8 mouse cellular contexts compared by ENCODE assay signal in the genomic region with DNA sequence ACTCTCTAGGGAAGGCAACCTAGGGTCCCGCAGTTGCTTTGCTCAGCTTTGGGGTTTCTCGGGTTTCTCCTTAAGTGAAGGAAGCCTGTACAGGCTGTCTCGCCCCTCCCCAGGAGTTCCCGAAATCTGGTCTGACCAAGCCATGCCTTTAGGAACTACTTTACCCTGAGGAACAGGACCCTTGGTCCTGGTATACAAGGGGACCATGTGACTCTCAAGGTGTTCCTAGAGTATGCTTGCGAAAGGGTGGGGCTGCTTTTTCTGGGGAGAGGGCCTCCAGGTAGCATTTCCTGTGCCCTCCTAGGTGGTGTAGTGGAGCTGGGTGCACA. TPM values are rescaled to one million over a fixed set of nuclear protein-coding genes. Genes with fewer than 3 reads are reported as not detected.
DNase-seq lines count a peak whose midpoint lies in the region; ATAC-seq lines count a peak whose summit lies in the region.

No protein-coding gene starts in this region.

- ATAC-seq in kidney, embryonic 14.5 days (ENCODE audit: low FRiP score, low TSS enrichment): 0 out of 2 replicates have a peak, but pooled peaks have one; percentile 3
- ATAC-seq in intestine, embryonic 16.5 days: peak; percentile 34
- peak; percentile 43 for ATAC-seq in midbrain, embryonic 16.5 days

- peak overlapping the region; percentile 65 for H3K4me3 ChIP-seq in kidney, embryonic 14.5 days (ENCODE audit: low read length)
- H3K4me3 ChIP-seq in embryonic facial prominence, embryonic 10.5 days: peak overlapping the region; percentile 67
- peak overlapping the region; percentile 66 for H3K4me3 ChIP-seq in intestine, embryonic 16.5 days (ENCODE audit: low read length)
- H3K4me3 ChIP-seq in midbrain, embryonic 16.5 days (ENCODE audit: low read depth, low read length): peak overlapping the region; percentile 65

- peak overlapping the region; percentile 81 for H3K4me2 ChIP-seq in kidney, embryonic 14.5 days (replicated peaks; ENCODE audit: low read depth, low read length)
- H3K4me2 ChIP-seq in intestine, embryonic 16.5 days (ENCODE audit: low read depth, low read length): peak overlapping the region; percentile 88
- H3K4me2 ChIP-seq in midbrain, embryonic 16.5 days (ENCODE audit: low read length): peak overlapping the region; percentile 82

- no peak overlapping the region for H3K27ac ChIP-seq in kidney, embryonic 14.5 days (ENCODE audit: low read depth, low read length)
- H3K27ac ChIP-seq in embryonic facial prominence, embryonic 10.5 days (replicated peaks): peak overlapping the region; percentile 85
- peak overlapping the region; percentile 63 for H3K27ac ChIP-seq in intestine, embryonic 16.5 days (ENCODE audit: low read length)
- H3K27ac ChIP-seq in midbrain, embryonic 16.5 days (ENCODE audit: low read length): no peak overlapping the region

- H3K4me1 ChIP-seq in kidney, embryonic 14.5 days (ENCODE audit: control insufficient read depth, insufficient read depth, low read length): peaks cover 4% of the 10 kb centered on the region
- H3K4me1 ChIP-seq in embryonic facial prominence, embryonic 10.5 days: peaks cover 18% of the 10 kb centered on the region
- peaks cover 5% of the 10 kb centered on the region for H3K4me1 ChIP-seq in intestine, embryonic 16.5 days (ENCODE audit: control insufficient read depth, insufficient read depth, low read length)
- H3K4me1 ChIP-seq in midbrain, embryonic 16.5 days (ENCODE audit: control insufficient read depth, insufficient read depth, low read length): no peaks in the 10 kb centered on the region; the same call in 1 of the 2 replicates

- peaks cover 18% of the 10 kb centered on the region; the same call in 1 of the 2 replicates for H3K36me3 ChIP-seq in kidney, embryonic 14.5 days (ENCODE audit: control insufficient read depth, insufficient read depth, low read length)
- H3K36me3 ChIP-seq in embryonic facial prominence, embryonic 10.5 days (replicated peaks): peaks cover 20% of the 10 kb centered on the region
- 0 out of 2 replicates have a peak, but pooled peaks cover 3% of the 10 kb centered on the region for H3K36me3 ChIP-seq in intestine, embryonic 16.5 days (ENCODE audit: control insufficient read depth, insufficient read depth, low read length)
- H3K36me3 ChIP-seq in midbrain, embryonic 16.5 days (ENCODE audit: control insufficient read depth, insufficient read depth, low read length): no peaks in the 10 kb centered on the region

- DNase-seq in kidney, postnatal 25 days: no peak
- DNase-seq in embryonic facial prominence, embryonic 10.5 days (ENCODE audit: low spot score): no peak
- DNase-seq in adrenal gland, adult 2 months: no peak
- no peak for DNase-seq in thymus, postnatal 0 days (ENCODE audit: low spot score)
- DNase-seq in ovary, postnatal 14 days (ENCODE audit: low spot score): no peak

- no peaks in the 10 kb centered on the region for H3K9me3 ChIP-seq in kidney, embryonic 14.5 days (ENCODE audit: control insufficient read depth, low read length)
- no peaks in the 10 kb centered on the region for H3K9me3 ChIP-seq in embryonic facial prominence, embryonic 10.5 days
- no peaks in the 10 kb centered on the region for H3K9me3 ChIP-seq in intestine, embryonic 16.5 days (ENCODE audit: control insufficient read depth, low read length)
- H3K9me3 ChIP-seq in midbrain, embryonic 16.5 days (replicated peaks; ENCODE audit: control insufficient read depth, low read length, poor library complexity, severe bottlenecking): no peaks in the 10 kb centered on the region

- 4% methylated on average over 5 of the region's 5 CpGs for WGBS in kidney, embryonic 14.5 days
- WGBS in embryonic facial prominence, embryonic 10.5 days: 6% methylated on average over 5 of the region's 5 CpGs
- 3% methylated on average over 5 of the region's 5 CpGs for WGBS in intestine, embryonic 16.5 days
- WGBS in midbrain, embryonic 16.5 days: 9% methylated on average over 5 of the region's 5 CpGs

- H3K9ac ChIP-seq in kidney, embryonic 14.5 days (ENCODE audit: low read depth, low read length): peak overlapping the region; percentile 77
- H3K9ac ChIP-seq in intestine, embryonic 16.5 days (ENCODE audit: low read depth, low read length): peak overlapping the region; percentile 80
- peak overlapping the region; percentile 84 for H3K9ac ChIP-seq in midbrain, embryonic 16.5 days (ENCODE audit: low read depth, low read length)

- no peaks in the 10 kb centered on the region for H3K27me3 ChIP-seq in kidney, embryonic 14.5 days (ENCODE audit: control insufficient read depth, insufficient read depth, low read length)
- H3K27me3 ChIP-seq in embryonic facial prominence, embryonic 10.5 days (replicated peaks; ENCODE audit: low read depth, poor library complexity, severe bottlenecking): no peaks in the 10 kb centered on the region
- H3K27me3 ChIP-seq in intestine, embryonic 16.5 days (replicated peaks; ENCODE audit: control insufficient read depth, insufficient read depth, low read length): no peaks in the 10 kb centered on the region
- no peaks in the 10 kb centered on the region for H3K27me3 ChIP-seq in midbrain, embryonic 16.5 days (ENCODE audit: control insufficient read depth, insufficient read depth, low read depth, low read length)

RNA-seq across cellular contexts. Expression of gene Echs1, which starts 9.7 kb away (rescaled TPM):
- polyA plus RNA-seq in kidney, embryonic 14.5 days (2014; fragmentation: Nextera tagmentation; extraction: Ambion mirVana): 186 and 199 TPM in 2 replicates
- 174 and 178 TPM in 2 replicates for polyA plus RNA-seq in embryonic facial prominence, embryonic 10.5 days (2016; fragmentation: Nextera tagmentation; extraction: Ambion mirVana)
- 216 and 217 TPM in 2 replicates for polyA plus RNA-seq in intestine, embryonic 16.5 days (2015; fragmentation: Nextera tagmentation; extraction: Ambion mirVana)
- polyA plus RNA-seq in midbrain, embryonic 16.5 days (2015; fragmentation: Nextera tagmentation; extraction: Ambion mirVana): 111 TPM in 2 replicates
- total RNA-seq in adrenal gland, adult 2 months (2021): 100 to 1,000 TPM; 395 to 540 TPM
- polyA plus RNA-seq in adrenal gland, adult 2 months (2012; rRNA removed): 136 and 147 TPM in 2 replicates
- 95.0 and 102 TPM in 2 replicates for polyA plus RNA-seq in thymus, postnatal 0 days (2015; fragmentation: Nextera tagmentation; extraction: Ambion mirVana)

RNA-seq across cellular contexts. Expression of gene Paox, which starts 10.4 kb away (rescaled TPM):
- polyA plus RNA-seq in kidney, embryonic 14.5 days (2014; fragmentation: Nextera tagmentation; extraction: Ambion mirVana): 20.7 and 24.8 TPM in 2 replicates
- 18.6 and 21.3 TPM in 2 replicates for polyA plus RNA-seq in embryonic facial prominence, embryonic 10.5 days (2016; fragmentation: Nextera tagmentation; extraction: Ambion mirVana)
- 38.6 and 41.0 TPM in 2 replicates for polyA plus RNA-seq in intestine, embryonic 16.5 days (2015; fragmentation: Nextera tagmentation; extraction: Ambion mirVana)
- polyA plus RNA-seq in midbrain, embryonic 16.5 days (2015; fragmentation: Nextera tagmentation; extraction: Ambion mirVana): 6.7 and 8.3 TPM in 2 replicates
- total RNA-seq in adrenal gland, adult 2 months (2021): 10 to 100 TPM; 19.4 to 22.6 TPM
- polyA plus RNA-seq in adrenal gland, adult 2 months (2012; rRNA removed): 14.9 and 18.9 TPM in 2 replicates
- 26.8 and 28.8 TPM in 2 replicates for polyA plus RNA-seq in thymus, postnatal 0 days (2015; fragmentation: Nextera tagmentation; extraction: Ambion mirVana)

RNA-seq across cellular contexts. Expression of gene Mtg1, which starts 11.4 kb away (rescaled TPM):
- polyA plus RNA-seq in kidney, embryonic 14.5 days (2014; fragmentation: Nextera tagmentation; extraction: Ambion mirVana): 25.9 and 30.8 TPM in 2 replicates
- 25.3 and 31.3 TPM in 2 replicates for polyA plus RNA-seq in embryonic facial prominence, embryonic 10.5 days (2016; fragmentation: Nextera tagmentation; extraction: Ambion mirVana)
- 31.1 and 33.3 TPM in 2 replicates for polyA plus RNA-seq in intestine, embryonic 16.5 days (2015; fragmentation: Nextera tagmentation; extraction: Ambion mirVana)
- 26.7 and 32.6 TPM in 2 replicates for polyA plus RNA-seq in midbrain, embryonic 16.5 days (2015; fragmentation: Nextera tagmentation; extraction: Ambion mirVana)
- 10 to 100 TPM; 27.4 to 38.2 TPM for total RNA-seq in adrenal gland, adult 2 months (2021)
- 19.0 and 22.6 TPM in 2 replicates for polyA plus RNA-seq in adrenal gland, adult 2 months (2012; rRNA removed)
- 32.1 and 33.1 TPM in 2 replicates for polyA plus RNA-seq in thymus, postnatal 0 days (2015; fragmentation: Nextera tagmentation; extraction: Ambion mirVana)

RNA-seq across cellular contexts. Expression of gene Fuom, which starts 23.7 kb away (rescaled TPM):
- 32.4 and 36.2 TPM in 2 replicates for polyA plus RNA-seq in kidney, embryonic 14.5 days (2014; fragmentation: Nextera tagmentation; extraction: Ambion mirVana)
- polyA plus RNA-seq in embryonic facial prominence, embryonic 10.5 days (2016; fragmentation: Nextera tagmentation; extraction: Ambion mirVana): 12.4 and 15.9 TPM in 2 replicates
- polyA plus RNA-seq in intestine, embryonic 16.5 days (2015; fragmentation: Nextera tagmentation; extraction: Ambion mirVana): 68.2 and 70.7 TPM in 2 replicates
- polyA plus RNA-seq in midbrain, embryonic 16.5 days (2015; fragmentation: Nextera tagmentation; extraction: Ambion mirVana): 32.2 and 33.3 TPM in 2 replicates
- 10 to 100 TPM; 61.9 to 72.5 TPM for total RNA-seq in adrenal gland, adult 2 months (2021)
- polyA plus RNA-seq in adrenal gland, adult 2 months (2012; rRNA removed): 89.3 and 100 TPM in 2 replicates
- 27.8 and 28.6 TPM in 2 replicates for polyA plus RNA-seq in thymus, postnatal 0 days (2015; fragmentation: Nextera tagmentation; extraction: Ambion mirVana)

RNA-seq across cellular contexts. Expression of gene Sprn, which starts 28.7 kb away (rescaled TPM):
- 0.13 and 0.14 TPM in 2 replicates for polyA plus RNA-seq in kidney, embryonic 14.5 days (2014; fragmentation: Nextera tagmentation; extraction: Ambion mirVana)
- polyA plus RNA-seq in embryonic facial prominence, embryonic 10.5 days (2016; fragmentation: Nextera tagmentation; extraction: Ambion mirVana): 0.15 and 0.67 TPM in 2 replicates
- polyA plus RNA-seq in intestine, embryonic 16.5 days (2015; fragmentation: Nextera tagmentation; extraction: Ambion mirVana): 0.89 and 1.4 TPM in 2 replicates
- polyA plus RNA-seq in midbrain, embryonic 16.5 days (2015; fragmentation: Nextera tagmentation; extraction: Ambion mirVana): 26.7 and 29.2 TPM in 2 replicates
- total RNA-seq in adrenal gland, adult 2 months (2021): 1 to 10 TPM in 1 of 2 experiments, under 1 TPM in 1; 0.55 to 1.2 TPM
- 0.99 and 2.4 TPM in 2 replicates for polyA plus RNA-seq in adrenal gland, adult 2 months (2012; rRNA removed)
- polyA plus RNA-seq in thymus, postnatal 0 days (2015; fragmentation: Nextera tagmentation; extraction: Ambion mirVana): 0.06 and 0.07 TPM in 2 replicates

Comparison
In these comparisons a context has a peak if more than half of its experiments do, and no peak if none do; other contexts are left out.
1. H3K27ac ChIP-seq: peak in embryonic facial prominence, embryonic 10.5 days (single experiment) and intestine, embryonic 16.5 days (single experiment); none in kidney, embryonic 14.5 days (single experiment) and midbrain, embryonic 16.5 days (single experiment).
2. Peak in every context shown above with its lines, with median percentiles within 50 percentile points of each other: ATAC-seq, H3K4me2 ChIP-seq, H3K4me3 ChIP-seq and H3K9ac ChIP-seq.